Mouse (Mus musculus): Measurements from ENCODE around the gene Txnrd2. TPM values are rescaled to one million over a fixed set of nuclear protein-coding genes. Genes with fewer than 3 reads are reported as not detected.

Gene Txnrd2
- 22.9 and 25.9 TPM in 2 replicates for polyA plus RNA-seq (2012; rRNA removed)

DNA sequence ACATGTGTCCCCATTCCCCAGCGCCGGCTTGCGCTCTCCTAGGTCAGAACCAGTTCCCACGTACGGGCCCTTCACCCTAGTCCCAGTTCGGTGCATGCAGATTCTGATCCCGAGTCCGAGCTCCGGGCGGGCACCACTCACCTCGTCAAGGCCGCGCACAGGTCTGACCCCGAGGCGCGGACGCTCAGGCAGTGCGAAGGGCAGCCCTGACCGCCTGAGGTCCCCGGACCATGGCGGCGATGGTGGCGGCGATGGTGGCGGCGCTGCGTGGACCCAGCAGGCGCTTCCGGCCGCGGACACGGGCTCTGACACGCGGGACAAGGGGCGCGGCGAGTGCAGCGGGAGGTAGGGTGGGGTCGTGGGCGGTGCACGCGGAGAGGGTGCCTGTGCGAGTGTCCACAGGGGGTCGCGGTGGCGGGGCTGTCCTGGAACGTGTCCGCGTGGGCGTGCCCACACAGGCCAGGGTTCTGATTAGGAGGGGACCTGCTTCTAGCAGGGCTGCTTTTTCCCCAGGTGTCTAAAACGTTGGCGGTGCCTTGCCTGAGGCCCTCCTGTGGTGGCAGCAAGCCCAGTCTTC lies at the start of gene Txnrd2:
TSS of gene Txnrd2 (plus strand) at position 170 of the 577 bp plus-strand sequence.
- peak in 1 of 2 experiments; percentile 75 for DNase-seq (ENCODE audit: extremely low spot score in 1 of 2, low spot score in 1 of 2)

DNA sequence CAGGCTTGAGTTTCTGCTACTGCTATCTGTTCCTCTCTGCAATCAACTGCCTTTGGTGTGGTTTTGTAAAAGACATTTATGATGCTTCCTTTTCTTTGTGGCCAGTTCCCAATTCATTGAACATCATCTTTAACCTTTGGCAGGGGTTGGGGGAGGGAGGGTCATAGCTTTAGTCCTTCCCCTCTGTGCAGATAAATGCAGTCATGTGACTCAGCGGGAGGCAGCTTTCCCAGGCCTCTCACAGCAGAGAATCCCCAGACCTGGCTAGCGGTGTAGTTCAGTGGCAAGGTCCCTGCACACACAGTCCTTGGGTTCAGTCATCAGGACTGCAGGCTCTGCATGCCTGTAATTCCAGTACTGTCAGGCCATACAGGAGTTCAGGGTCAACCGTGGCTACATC lies 49.0 kb upstream of the Txnrd2 start:
- DNase-seq (ENCODE audit: extremely low spot score in 1 of 2, low spot score in 1 of 2), result no peak

DNA sequence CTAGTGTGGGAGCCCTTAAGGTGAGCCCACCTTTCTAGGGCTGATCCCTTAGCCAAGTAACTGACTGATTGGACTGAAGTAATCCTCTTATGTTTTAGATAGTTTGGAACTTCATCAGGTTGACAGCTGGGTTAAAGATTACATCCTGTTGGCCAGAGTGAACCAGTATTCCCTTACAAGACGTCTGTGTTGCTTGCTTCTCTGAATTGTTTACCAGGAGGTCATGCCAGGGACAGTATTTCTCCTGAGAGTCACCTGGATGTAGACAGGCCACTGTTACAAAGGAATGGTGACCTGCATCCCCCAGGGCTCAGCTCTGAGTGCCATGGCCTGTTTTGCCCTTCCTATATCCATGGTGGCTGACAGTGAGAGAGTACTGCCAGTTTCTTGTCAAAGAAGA lies 47.7 kb upstream of the Txnrd2 start:
- DNase-seq (ENCODE audit: extremely low spot score in 1 of 2, low spot score in 1 of 2), result no peak

DNA sequence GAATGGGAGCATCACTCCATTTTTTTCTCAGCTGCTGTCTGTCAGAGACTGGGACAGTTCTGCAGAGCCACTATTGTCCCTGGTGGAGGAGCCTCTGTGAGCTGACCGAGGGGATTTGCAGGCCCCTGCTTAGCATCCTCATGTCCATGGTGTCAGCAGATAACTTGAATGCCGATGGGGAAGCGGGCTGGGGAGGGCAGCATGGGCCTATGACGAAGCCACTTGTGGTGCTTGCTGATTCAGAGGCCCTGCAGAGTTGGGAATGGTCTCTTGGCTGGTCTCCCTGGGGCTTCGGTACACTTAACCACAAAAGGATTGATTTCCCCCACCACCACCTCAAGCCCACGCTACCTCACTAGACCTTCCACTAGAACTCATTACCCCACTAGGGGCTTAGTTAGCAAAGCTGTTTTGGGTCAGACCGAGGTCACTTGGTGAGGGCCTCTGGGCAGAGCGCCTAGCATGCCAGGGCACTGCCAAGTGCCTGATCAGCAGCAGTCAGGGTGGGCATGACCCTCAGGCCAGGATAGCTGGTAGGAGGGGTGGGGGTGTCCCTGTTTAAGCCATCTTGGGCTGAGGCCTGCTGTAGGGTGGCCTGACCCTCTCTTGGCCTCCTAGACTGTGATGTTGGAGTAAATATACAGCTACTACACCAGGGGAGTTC lies 46.7 kb upstream of the Txnrd2 start:
- no peak for DNase-seq (ENCODE audit: extremely low spot score in 1 of 2, low spot score in 1 of 2)

DNA sequence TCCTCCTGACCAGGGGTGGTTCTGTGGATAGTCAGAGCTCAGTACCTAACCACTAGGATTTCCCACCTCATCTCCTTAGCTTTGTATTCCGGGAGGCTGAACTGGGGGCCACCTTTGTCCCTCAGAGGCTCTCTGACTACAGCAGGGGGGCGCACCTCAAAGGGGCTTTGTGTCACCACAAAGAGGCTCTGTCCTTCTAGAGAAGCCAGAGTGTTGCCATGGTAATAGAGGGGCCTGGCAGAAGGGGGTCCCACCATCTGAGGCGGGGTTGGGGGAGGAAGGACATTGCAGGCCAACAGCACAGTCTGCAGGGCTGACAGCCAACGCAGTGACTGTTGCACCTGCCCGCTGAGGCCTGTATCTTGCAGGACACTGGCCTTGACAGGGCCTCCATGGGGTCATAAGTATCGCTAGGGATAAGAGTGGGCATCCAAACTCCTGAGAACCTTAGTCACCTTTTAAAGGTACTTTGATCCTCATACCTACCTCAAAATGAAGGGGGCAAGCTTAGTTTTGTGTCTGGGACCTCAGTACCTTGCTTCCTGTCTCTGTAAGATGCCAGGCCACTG lies 45.6 kb upstream of the Txnrd2 start:
- DNase-seq (ENCODE audit: extremely low spot score in 1 of 2, low spot score in 1 of 2), result no peak

DNA sequence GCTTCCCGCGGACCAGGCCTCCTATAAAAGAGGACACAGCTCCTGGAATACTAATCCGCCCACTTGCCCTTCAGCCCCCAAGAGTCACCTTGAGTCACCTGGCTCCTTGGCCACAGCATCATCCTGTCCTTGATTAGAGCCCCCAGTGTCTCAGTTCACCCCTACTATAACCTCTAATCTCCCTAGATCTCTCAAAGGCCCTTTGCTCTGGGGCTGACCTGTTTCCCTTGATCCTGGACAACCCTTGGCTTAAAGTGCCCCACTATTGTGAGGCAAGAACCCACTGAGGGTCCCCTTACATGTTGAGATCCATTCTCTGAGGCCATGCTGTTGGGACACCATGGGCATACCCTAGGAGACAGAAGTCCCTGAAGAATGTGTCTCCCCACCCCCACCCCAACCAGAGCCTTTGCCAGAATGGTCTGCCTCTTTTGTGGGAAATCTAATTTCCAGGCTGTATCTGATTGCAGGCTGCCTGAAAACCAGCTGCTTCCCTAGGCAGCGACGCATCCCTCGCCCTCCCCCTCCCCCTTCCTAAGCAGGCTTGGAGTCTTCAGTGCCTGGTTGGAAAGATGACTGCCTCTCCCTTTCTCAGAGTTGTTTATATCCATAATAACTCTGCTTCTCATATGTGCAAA lies 44.4 kb upstream of the Txnrd2 start:
- no peak for DNase-seq (ENCODE audit: extremely low spot score in 1 of 2, low spot score in 1 of 2)

DNA sequence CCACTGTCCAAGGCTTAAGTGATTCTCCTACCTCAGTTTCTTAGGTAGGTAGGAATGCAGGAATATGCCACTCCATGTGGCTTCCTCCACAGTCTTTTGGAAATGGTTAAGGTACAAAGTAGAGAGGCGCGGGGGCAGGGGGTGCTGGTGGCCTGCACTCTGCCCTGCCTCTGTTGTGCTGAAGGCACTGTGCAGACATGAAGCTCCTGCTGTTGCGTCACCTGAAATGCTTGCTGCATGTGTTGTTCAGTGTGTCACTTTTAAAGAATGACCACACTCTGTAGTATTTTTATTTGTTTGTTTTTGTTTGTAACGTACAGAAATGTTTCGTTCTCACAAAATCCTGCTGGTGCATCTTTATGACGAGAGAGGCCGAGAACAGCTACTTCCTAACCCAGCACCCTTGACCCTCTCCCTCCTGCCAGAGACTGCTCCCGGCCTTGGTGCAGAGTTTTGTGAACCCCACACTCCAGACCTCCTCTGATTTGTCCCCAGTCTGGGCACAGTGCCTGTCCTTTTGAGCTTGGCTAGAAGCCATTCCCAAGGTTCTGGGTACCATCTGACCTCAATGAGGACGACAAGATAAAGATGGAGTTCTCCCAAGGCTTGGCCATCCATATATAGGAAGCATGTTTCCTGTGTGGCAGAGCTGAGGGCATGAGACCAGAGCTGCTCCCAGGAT lies 43.0 kb upstream of the Txnrd2 start:
- no peak for DNase-seq (ENCODE audit: extremely low spot score in 1 of 2, low spot score in 1 of 2)

DNA sequence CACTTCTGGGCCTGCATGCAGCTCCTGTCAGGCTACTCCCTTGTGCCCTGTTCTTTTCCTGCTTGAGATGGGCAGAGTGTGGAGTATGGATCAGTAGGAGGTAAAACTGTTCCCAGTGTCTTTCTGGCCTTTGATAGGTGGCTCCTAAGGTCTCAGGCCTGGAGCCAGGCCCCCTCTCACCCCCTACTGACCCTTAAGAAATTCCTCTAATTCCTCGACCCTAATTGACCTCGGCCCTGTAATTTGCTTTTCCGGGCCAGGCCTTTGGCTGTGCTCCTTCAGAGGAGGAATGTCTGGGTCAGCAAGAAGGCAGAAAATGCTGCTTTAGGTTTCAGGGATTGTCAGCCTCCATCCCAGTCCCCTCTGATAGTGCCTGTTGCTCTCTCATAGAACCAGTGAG lies 42.4 kb upstream of the Txnrd2 start:
- DNase-seq (ENCODE audit: extremely low spot score in 1 of 2, low spot score in 1 of 2), result no peak

DNA sequence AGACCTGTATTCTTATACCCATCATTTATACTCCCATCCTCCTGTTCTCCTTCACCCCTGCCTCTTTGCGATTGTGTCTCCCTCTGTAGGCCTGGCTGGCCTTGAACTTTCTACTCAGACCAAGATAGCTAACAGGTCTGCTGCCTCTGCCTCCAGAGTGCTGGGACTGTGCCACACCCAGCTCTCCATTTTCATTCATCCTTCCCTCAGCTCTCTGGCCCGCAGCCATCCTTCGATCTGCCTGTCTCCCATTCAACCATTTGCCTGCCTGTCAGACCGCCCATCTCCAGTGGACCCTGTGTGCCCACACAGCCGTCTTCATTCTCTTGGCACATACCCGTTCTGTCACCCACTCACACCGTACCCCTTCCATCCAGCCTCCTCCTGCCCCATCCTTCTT lies 42.0 kb upstream of the Txnrd2 start:
- DNase-seq (ENCODE audit: extremely low spot score in 1 of 2, low spot score in 1 of 2), result no peak

DNA sequence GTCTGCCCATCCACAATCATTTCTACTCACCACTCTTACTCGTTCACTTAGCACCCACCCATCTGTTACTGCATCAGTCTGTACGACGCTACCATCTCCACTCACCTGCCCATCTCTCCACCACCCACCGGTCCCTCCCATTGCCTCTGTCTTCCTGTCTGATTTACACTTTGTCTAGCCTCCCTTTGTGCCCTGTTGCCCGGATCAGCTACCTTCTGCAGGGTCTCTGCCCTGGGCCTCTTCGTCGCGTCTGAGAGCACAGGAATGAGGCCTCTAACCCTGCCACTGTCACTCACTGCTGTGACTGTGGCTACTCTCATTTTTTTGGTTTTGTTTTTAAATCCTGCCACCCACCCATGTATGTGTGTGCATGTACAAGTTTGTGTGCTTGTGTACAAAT lies 41.5 kb upstream of the Txnrd2 start:
- no peak for DNase-seq (ENCODE audit: extremely low spot score in 1 of 2, low spot score in 1 of 2)

DNA sequence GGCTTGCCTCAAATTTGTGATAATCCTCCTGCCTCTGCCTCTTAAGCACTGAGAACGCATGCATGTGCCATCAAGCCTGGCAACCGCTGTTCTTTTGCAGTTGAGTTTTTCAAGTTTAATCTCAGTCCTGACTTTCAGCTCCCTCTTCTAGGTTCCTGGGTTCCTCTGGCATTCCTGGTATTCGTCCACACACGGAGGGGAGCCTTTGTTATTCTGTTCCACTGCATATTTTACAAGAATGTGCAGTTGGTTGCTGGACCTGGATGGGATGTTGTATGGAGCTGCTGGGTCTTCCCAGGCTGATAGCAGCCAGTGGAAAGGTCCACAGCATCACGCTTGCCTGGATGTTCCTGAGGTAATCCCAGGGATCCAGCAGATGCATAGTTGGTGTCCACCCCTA lies 40.8 kb upstream of the Txnrd2 start:
- no peak for DNase-seq (ENCODE audit: extremely low spot score in 1 of 2, low spot score in 1 of 2)

DNA sequence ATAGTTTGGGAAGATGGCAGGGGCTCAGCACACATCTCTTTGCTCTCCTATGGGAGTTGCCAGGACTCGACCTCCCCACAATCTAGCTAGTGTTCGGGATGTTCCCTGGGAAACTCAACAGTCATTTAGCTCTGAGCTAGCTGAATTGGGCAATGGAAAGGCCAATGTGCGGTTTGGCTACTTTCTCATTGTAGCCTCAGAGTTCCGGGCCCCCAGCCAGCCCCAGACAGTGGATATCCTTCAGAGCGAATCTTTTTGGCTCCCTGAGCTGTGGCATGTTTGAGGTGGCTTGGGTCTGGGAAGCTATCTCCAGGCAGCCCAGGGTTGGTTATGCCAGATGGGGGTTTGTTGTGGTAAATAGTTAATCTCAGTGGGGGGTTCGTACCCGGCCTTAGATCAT lies 39.7 kb upstream of the Txnrd2 start:
- no peak for DNase-seq (ENCODE audit: extremely low spot score in 1 of 2, low spot score in 1 of 2)

DNA sequence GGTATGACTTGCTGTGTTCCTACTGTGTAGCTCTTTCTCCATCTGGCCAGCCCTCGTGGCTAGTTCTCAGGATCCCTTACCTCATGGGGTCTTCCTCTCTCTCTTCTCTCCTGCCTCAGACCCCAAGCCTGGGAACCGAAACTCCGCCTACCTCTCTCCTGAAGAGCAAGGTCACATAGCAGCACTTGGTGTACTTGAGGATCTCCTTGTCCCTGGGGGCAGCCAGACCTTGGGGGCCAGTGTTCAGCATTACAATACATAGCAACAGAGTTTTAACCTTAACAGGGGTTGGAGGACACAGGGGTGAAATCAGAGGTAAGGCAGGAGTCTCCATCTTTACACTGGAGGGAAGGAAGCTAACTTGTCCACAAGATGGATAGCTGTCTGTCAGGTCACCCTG lies 39.2 kb upstream of the Txnrd2 start:
- DNase-seq (ENCODE audit: extremely low spot score in 1 of 2, low spot score in 1 of 2), result no peak

DNA sequence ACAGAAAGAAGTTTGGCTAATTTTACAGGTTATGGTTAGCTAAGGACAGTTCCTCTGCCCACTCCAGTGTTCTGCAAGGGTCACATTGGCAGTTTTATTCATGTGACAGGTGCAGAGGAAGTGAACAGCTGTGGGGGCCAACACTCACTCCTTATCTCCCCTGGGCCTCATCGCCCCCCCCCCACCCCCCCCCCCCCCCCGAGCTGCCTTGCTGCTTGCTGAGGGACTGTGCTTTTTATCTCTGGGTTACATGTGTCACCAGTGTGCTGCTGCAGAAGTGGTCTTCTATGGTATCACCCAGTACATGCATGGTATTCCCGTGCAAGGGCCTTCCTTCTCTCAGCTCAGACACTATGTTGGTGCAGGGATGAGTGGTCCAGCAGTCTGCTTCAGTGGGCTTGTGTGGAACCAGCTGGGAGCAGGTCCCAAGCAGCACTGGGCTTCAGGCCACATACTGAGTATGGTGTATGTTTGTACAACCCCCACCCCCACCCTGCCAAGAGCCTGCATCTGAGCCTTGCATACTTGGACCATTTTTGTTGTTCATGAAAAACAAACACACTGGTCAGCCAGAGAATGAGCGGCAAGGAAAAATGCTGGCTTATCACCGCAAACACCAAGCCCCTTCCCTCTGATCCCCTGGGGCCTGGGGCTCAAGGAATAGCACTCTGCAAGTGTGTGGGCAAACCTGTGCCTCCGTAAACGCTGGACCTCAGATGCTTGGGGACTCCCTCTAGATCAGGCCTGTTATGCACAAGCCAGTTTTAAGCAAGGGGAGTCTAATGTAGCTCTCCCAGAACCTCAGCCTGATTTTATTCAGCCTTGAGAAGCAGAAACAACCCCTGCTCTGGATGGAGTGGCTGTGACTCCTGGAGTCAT lies 38.2 kb upstream of the Txnrd2 start:
- no peak for DNase-seq (ENCODE audit: extremely low spot score in 1 of 2, low spot score in 1 of 2)

DNA sequence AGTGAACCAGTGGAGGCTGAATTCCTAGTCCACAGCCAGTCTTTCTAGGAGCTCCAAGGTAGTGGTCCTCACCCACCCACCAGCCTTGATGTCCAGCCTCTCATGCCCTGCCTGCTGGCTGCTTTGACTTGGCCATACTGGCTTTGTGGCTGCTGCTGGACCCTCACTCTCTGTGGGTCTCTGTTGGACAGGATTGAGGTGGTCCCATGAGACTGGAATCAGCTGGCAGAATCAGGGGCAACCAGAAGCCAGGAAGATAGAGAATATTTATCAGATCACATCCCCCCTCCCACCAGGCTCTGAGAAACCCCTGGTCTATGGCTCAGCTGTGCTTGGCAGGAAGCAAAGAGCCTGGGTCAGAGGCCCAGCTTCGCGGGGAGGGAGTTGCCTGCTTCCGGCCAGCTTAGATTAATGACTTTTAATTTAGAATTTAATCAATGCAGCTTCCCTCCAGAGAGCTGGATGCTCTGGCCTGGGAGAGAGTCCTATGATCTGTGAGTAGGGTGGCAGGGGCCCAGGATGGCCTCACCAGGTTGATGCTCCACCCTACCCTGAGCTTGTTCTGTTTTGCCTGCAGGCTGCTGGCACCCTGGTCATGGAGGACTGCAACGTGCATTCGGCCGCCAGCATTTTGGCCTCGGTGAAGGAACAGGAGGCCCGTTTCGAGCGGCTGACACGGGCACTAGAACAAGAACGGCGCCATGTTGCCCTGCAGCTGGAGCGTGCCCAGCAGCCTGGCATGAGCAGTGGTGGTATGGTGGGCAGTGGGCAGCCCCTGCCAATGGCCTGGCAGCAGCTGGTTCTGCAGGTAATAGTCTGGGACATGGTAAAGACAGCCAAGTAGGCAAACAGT lies 37.4 kb upstream of the Txnrd2 start:
- DNase-seq (ENCODE audit: extremely low spot score in 1 of 2, low spot score in 1 of 2), result no peak

DNA sequence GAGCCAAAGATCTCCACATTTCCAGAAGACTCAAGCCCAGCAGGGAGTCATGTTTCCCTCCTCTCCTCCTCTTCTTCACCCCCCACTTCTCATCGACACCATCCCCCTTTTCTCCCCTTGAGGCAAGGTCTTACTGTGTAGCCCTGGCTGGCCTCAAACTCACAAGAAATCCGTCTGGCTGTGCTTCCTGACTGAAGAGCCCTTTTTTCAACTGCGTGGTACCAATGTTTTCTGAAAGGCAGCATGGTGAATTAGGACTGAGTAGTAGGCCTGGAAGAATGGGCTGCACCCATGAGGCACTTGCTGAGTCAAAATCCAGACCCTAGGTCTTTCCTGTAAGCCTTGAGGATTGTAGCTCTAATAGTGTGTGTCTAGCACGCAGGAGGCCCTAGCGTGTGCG lies 35.8 kb upstream of the Txnrd2 start:
- DNase-seq (ENCODE audit: extremely low spot score in 1 of 2, low spot score in 1 of 2), result no peak

DNA sequence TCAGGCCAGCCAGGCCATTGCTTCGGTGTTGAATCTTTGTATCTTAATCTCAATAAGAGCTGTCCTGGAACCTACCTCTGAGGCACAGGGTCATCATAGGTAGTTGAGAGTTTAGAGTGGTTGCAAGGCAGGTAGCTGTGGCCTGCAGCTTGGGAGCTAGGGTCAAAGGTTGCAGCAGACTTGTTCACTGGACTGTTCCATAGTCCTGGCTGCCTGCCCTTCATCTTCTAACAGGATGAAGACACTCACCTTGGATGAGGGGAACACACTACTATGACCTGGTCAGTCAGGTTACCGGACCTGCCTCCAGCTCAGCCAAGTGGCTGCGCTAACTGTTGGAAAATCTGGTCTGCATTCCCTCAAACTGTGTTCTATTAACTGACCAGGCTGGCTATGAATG lies 35.1 kb upstream of the Txnrd2 start:
- DNase-seq (ENCODE audit: extremely low spot score in 1 of 2, low spot score in 1 of 2), result no peak

DNA sequence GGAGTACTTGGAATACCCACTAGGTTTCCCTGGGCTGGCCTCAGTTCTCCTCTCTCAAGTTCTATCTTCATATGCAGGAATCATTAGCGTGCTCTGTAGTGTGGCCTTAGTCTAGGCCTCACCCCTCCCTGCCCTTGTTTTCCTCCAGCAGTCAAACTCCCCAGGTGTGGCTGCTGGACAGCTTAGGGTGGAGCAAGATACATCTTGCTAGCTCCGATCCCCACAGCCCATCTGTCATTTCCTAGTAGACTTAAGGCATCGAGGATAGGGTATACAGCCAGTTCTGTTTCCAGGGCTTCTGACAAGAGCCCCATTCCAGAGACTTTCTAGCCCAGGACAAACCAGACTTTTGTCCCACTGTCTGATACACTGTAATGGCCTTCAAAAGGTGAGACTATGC lies 34.5 kb upstream of the Txnrd2 start:
- no peak for DNase-seq (ENCODE audit: extremely low spot score in 1 of 2, low spot score in 1 of 2)

Data from frontal cortex, adult 2 months (tissue).